Mouse (Mus musculus) forebrain, embryonic 16.5 days (tissue): Measurements from ENCODE around the gene Sftpa1. TPM values are rescaled to one million over a fixed set of nuclear protein-coding genes. Genes with fewer than 3 reads are reported as not detected.

Experiments
- ATAC-seq: fragments of 200-750 bp; cut with Nextera tagmentation; 2 replicates; pipeline ENCODE4 v1.8.0; 2017; ENCODE audit warnings: mild to moderate bottlenecking, moderate library complexity
- H3K27ac ChIP-seq: fragments of 300-500 bp; sonication (generic); 2 replicates; pipeline ENCODE4 v1.5.1; 2014; ENCODE audit warnings: low read length, control low read depth
- H3K27me3 ChIP-seq: fragments of 300-500 bp; sonication (generic); replicated peaks from 2 replicates; pipeline ENCODE4 v1.6.1; 2014; ENCODE audit warnings: low read length; ENCODE audit not compliant: control insufficient read depth, insufficient read depth
- H3K36me3 ChIP-seq: fragments of 300-500 bp; sonication (generic); 2 replicates; pipeline ENCODE4 v1.6.1; 2014; ENCODE audit not compliant: control insufficient read depth, insufficient read depth
- H3K4me1 ChIP-seq: fragments of 300-500 bp; sonication (generic); replicated peaks from 2 replicates; pipeline ENCODE4 v1.6.1; 2014; ENCODE audit warnings: low read length; ENCODE audit not compliant: control insufficient read depth, insufficient read depth
- H3K4me2 ChIP-seq: fragments of 300-500 bp; sonication (generic); 2 replicates; pipeline ENCODE4 v1.6.1; 2014; ENCODE audit warnings: mild to moderate bottlenecking, low read length, control low read depth
- H3K4me3 ChIP-seq: fragments of 300-500 bp; sonication (generic); replicated peaks from 2 replicates; pipeline ENCODE4 v1.5.1; 2014; ENCODE audit warnings: mild to moderate bottlenecking, low read length, control low read depth
- H3K9ac ChIP-seq: fragments of 300-500 bp; sonication (generic); replicated peaks from 2 replicates; pipeline ENCODE4 v1.6.1; 2014; ENCODE audit warnings: low read depth, low read length, control low read depth
- H3K9me3 ChIP-seq: fragments of 300-500 bp; sonication (generic); 2 replicates; pipeline ENCODE4 v1.6.1; 2016; ENCODE audit warnings: low read length; ENCODE audit not compliant: control insufficient read depth
- WGBS: fragments of 180-500 bp; shearing (Covaris S2); extraction: QIAGEN DNeasy Blood & Tissue Kit; methylation state at CpG from one replicate; pipeline ENCODE4 v1.1.7; 2014; 5-methylcytosine and 5-hydroxymethylcytosine counted together
- polyA plus RNA-seq: library from polyadenylated mRNA; unstranded; fragments of >200 nt; fragmentation: Nextera tagmentation; extraction: Ambion mirVana; gene quantifications from 2 replicates; pipeline ENCODE4 v1.2.1, GENCODE M21; 2015

Gene Sftpa1
- not detected in 2 replicates for polyA plus RNA-seq

- H3K4me1 ChIP-seq: no peaks in the 10 kb centered on the region
- H3K4me3 ChIP-seq: no peak within 1 kb of the TSS
- no peak within 1 kb of the TSS for H3K27ac ChIP-seq
- H3K9me3 ChIP-seq: no peaks in the 10 kb centered on the region
- H3K9ac ChIP-seq: no peak within 1 kb of the TSS
- WGBS: 92% methylated on average over 7 of the region's 7 CpGs
- H3K27me3 ChIP-seq: no peaks in the 10 kb centered on the region
- no peaks in the 10 kb centered on the region for H3K36me3 ChIP-seq
- H3K4me2 ChIP-seq: no peak within 1 kb of the TSS
- ATAC-seq: no peak
Measured at GRCm38 (mm10) chr14:41131540-41131939, at the start of gene Sftpa1. Sftpa1 (plus strand) TSS chr14:41131782.

GRCm38 (mm10) chr14:41082408-41082807, 49.2 kb upstream of the Sftpa1 start:
- no peak for ATAC-seq
- Histone ChIP-seq H3K27ac (no peak overlapping the region), H3K36me3 (no peaks in the 10 kb centered on the region), H3K4me2 (no peak overlapping the region), H3K9me3 (no peaks in the 10 kb centered on the region), H3K9ac (no peak overlapping the region), H3K27me3 (no peaks in the 10 kb centered on the region), H3K4me3 (no peak overlapping the region), H3K4me1 (no peaks in the 10 kb centered on the region)
- 89% methylated on average over 2 of the region's 2 CpGs for WGBS

GRCm38 (mm10) chr14:41087509-41087908, 44.1 kb upstream of the Sftpa1 start:
- Histone ChIP-seq H3K4me2 (no peak overlapping the region), H3K9me3 (no peaks in the 10 kb centered on the region), H3K9ac (no peak overlapping the region), H3K4me3 (no peak overlapping the region), H3K36me3 (no peaks in the 10 kb centered on the region), H3K27me3 (no peaks in the 10 kb centered on the region), H3K27ac (no peak overlapping the region), H3K4me1 (no peaks in the 10 kb centered on the region)
- no peak for ATAC-seq
- WGBS: 82% methylated on average over 1 of the region's 1 CpGs

GRCm38 (mm10) chr14:41090777-41091176, 40.8 kb upstream of the Sftpa1 start:
- H3K36me3 ChIP-seq: no peaks in the 10 kb centered on the region
- no peak overlapping the region for H3K4me2 ChIP-seq
- H3K4me1 ChIP-seq: no peaks in the 10 kb centered on the region
- no peak overlapping the region for H3K4me3 ChIP-seq
- no peak overlapping the region for H3K9ac ChIP-seq
- no peaks in the 10 kb centered on the region for H3K9me3 ChIP-seq
- H3K27ac ChIP-seq: no peak overlapping the region
- no peaks in the 10 kb centered on the region for H3K27me3 ChIP-seq
- ATAC-seq: no peak
- WGBS: 51% methylated on average over 8 of the region's 8 CpGs

GRCm38 (mm10) chr14:41094114-41094513, 37.5 kb upstream of the Sftpa1 start:
- no peak for ATAC-seq
- Histone ChIP-seq H3K4me1 (no peaks in the 10 kb centered on the region), H3K9ac (no peak overlapping the region), H3K9me3 (no peaks in the 10 kb centered on the region), H3K36me3 (no peaks in the 10 kb centered on the region), H3K4me2 (no peak overlapping the region), H3K27me3 (no peaks in the 10 kb centered on the region), H3K4me3 (no peak overlapping the region), H3K27ac (no peak overlapping the region)
- WGBS: 52% methylated on average over 1 of the region's 1 CpGs

GRCm38 (mm10) chr14:41096296-41096860, 35.2 kb upstream of the Sftpa1 start:
- no peak for ATAC-seq
- Histone ChIP-seq H3K4me1 (no peaks in the 10 kb centered on the region), H3K9ac (no peak overlapping the region), H3K4me2 (no peak overlapping the region), H3K4me3 (no peak overlapping the region), H3K36me3 (no peaks in the 10 kb centered on the region), H3K27me3 (no peaks in the 10 kb centered on the region), H3K9me3 (no peaks in the 10 kb centered on the region), H3K27ac (no peak overlapping the region)
- 88% methylated on average over 3 of the region's 3 CpGs for WGBS

- no peak overlapping the region for H3K4me3 ChIP-seq
- WGBS: 87% methylated on average over 1 of the region's 1 CpGs
- no peak overlapping the region for H3K4me2 ChIP-seq
- no peak for ATAC-seq
- H3K36me3 ChIP-seq: no peaks in the 10 kb centered on the region
- no peaks in the 10 kb centered on the region for H3K9me3 ChIP-seq
- no peak overlapping the region for H3K9ac ChIP-seq
- no peak overlapping the region for H3K27ac ChIP-seq
- no peaks in the 10 kb centered on the region for H3K4me1 ChIP-seq
- no peaks in the 10 kb centered on the region for H3K27me3 ChIP-seq
Measured at GRCm38 (mm10) chr14:41098726-41099125, 32.9 kb upstream of the Sftpa1 start.

GRCm38 (mm10) chr14:41100712-41101111, 30.9 kb upstream of the Sftpa1 start:
- Histone ChIP-seq H3K27me3 (no peaks in the 10 kb centered on the region), H3K4me3 (no peak overlapping the region), H3K4me1 (no peaks in the 10 kb centered on the region), H3K27ac (no peak overlapping the region), H3K9me3 (no peaks in the 10 kb centered on the region), H3K9ac (no peak overlapping the region), H3K36me3 (no peaks in the 10 kb centered on the region), H3K4me2 (no peak overlapping the region)
- no peak for ATAC-seq
- 93% methylated on average over 3 of the region's 3 CpGs for WGBS

- H3K36me3 ChIP-seq: no peaks in the 10 kb centered on the region
- H3K9ac ChIP-seq: no peak overlapping the region
- H3K27me3 ChIP-seq: no peaks in the 10 kb centered on the region
- no peak overlapping the region for H3K4me2 ChIP-seq
- no peaks in the 10 kb centered on the region for H3K4me1 ChIP-seq
- ATAC-seq: no peak
- 85% methylated on average over 5 of the region's 5 CpGs for WGBS
- no peak overlapping the region for H3K27ac ChIP-seq
- no peak overlapping the region for H3K4me3 ChIP-seq
- no peaks in the 10 kb centered on the region for H3K9me3 ChIP-seq
Measured at GRCm38 (mm10) chr14:41101242-41101641, 30.3 kb upstream of the Sftpa1 start.

GRCm38 (mm10) chr14:41102269-41102668, 29.3 kb upstream of the Sftpa1 start:
- Histone ChIP-seq H3K9ac (no peak overlapping the region), H3K27ac (no peak overlapping the region), H3K9me3 (no peaks in the 10 kb centered on the region), H3K4me2 (no peak overlapping the region), H3K4me3 (no peak overlapping the region), H3K4me1 (no peaks in the 10 kb centered on the region), H3K36me3 (no peaks in the 10 kb centered on the region), H3K27me3 (no peaks in the 10 kb centered on the region)
- 84% methylated on average over 2 of the region's 2 CpGs for WGBS
- no peak for ATAC-seq
